Mouse (Mus musculus) midbrain, embryonic 15.5 days (tissue): ENCODE data around the gene Rfng. TPM values are rescaled to one million over a fixed set of nuclear protein-coding genes. Genes with fewer than 3 reads are reported as not detected.
A peak's percentile ranks its signal among the peaks of the same experiment; 100 is the strongest.

ENCODE experiments used
- ATAC-seq: fragments of 200-750 bp; cut with Nextera tagmentation; replicated peaks from 2 replicates; pipeline ENCODE4 v1.8.0; 2017; ENCODE audit warnings: moderate TSS enrichment
- H3K27ac ChIP-seq: fragments of 300-500 bp; sonication (generic); 2 replicates; pipeline ENCODE4 v1.5.1; 2015; ENCODE audit warnings: mild to moderate bottlenecking, inconsistent platforms
- H3K27me3 ChIP-seq: fragments of 300-500 bp; sonication (generic); replicated peaks from 2 replicates; pipeline ENCODE4 v1.6.1; 2015; ENCODE audit warnings: inconsistent platforms
- H3K36me3 ChIP-seq: fragments of 300-500 bp; sonication (generic); replicated peaks from 2 replicates; pipeline ENCODE4 v1.6.1; 2015; ENCODE audit warnings: inconsistent platforms
- H3K4me1 ChIP-seq: fragments of 300-500 bp; sonication (generic); 2 replicates; pipeline ENCODE4 v1.6.1; 2015; ENCODE audit warnings: inconsistent platforms
- H3K4me2 ChIP-seq: fragments of 300-500 bp; sonication (generic); 2 replicates; pipeline ENCODE4 v1.6.1; 2015; ENCODE audit warnings: inconsistent platforms, mild to moderate bottlenecking, moderate library complexity
- H3K4me3 ChIP-seq: fragments of 300-500 bp; sonication (generic); 2 replicates; pipeline ENCODE4 v1.5.1; 2015; ENCODE audit warnings: mild to moderate bottlenecking, inconsistent platforms
- H3K9ac ChIP-seq: fragments of 300-500 bp; sonication (generic); 2 replicates; pipeline ENCODE4 v1.6.1; 2015; ENCODE audit warnings: mild to moderate bottlenecking, inconsistent platforms
- H3K9me3 ChIP-seq: fragments of 300-500 bp; sonication (generic); 2 replicates; pipeline ENCODE4 v1.6.1; 2016; ENCODE audit warnings: inconsistent platforms
- WGBS: fragments of 180-500 bp; shearing (Covaris S2); methylation state at CpG from one replicate; pipeline ENCODE4 v1.1.7; 2015; ENCODE audit warnings: mixed read lengths; 5-methylcytosine and 5-hydroxymethylcytosine counted together
- polyA plus RNA-seq: library from polyadenylated mRNA; unstranded; fragments of >200 nt; fragmentation: Nextera tagmentation; extraction: Ambion mirVana; gene quantifications from 2 replicates; pipeline ENCODE4 v1.2.1, GENCODE M21; 2015

Rfng gene
- polyA plus RNA-seq, 1 experiment from 2014 or later: 138 TPM

- peaks cover 23% of the 10 kb centered on the region for H3K36me3 ChIP-seq
- H3K4me3 ChIP-seq: peak overlapping the region; percentile 56
- peak overlapping the region; percentile 99 for H3K27ac ChIP-seq
- H3K27me3 ChIP-seq: no peaks in the 10 kb centered on the region
- whole genome bisulfite sequencing: 0% methylated on average over 40 of the region's 40 CpGs
- H3K4me1 ChIP-seq: peaks cover 45% of the 10 kb centered on the region
- H3K9me3 ChIP-seq: no peaks in the 10 kb centered on the region
- peak; percentile 59 for ATAC-seq
- H3K9ac ChIP-seq: peak overlapping the region; percentile 76
- H3K4me2 ChIP-seq: peak overlapping the region; percentile 90
Observed at GRCm38 (mm10) chr11:120823551-120823947, 39.5 kb upstream of the Rfng start.

GRCm38 (mm10) chr11:120822831-120823550 is 39.0 kb upstream of the Rfng start:
- 2% methylated on average over 14 of the region's 14 CpGs for WGBS
- Histone ChIP-seq H3K27ac (peak overlapping the region; percentile 99), H3K9ac (peak overlapping the region; percentile 76), H3K4me1 (peaks cover 45% of the 10 kb centered on the region), H3K4me2 (peak overlapping the region; percentile 90), H3K4me3 (peak overlapping the region; percentile 56), H3K36me3 (peaks cover 29% of the 10 kb centered on the region), H3K27me3 (no peaks in the 10 kb centered on the region), H3K9me3 (no peaks in the 10 kb centered on the region)
- no peak for ATAC-seq

GRCm38 (mm10) chr11:120822321-120822720 is 38.3 kb upstream of the Rfng start:
- WGBS: 68% methylated on average over 4 of the region's 4 CpGs
- Histone ChIP-seq H3K27ac (no peak overlapping the region), H3K36me3 (peaks cover 35% of the 10 kb centered on the region), H3K4me3 (peak overlapping the region; percentile 56), H3K9me3 (no peaks in the 10 kb centered on the region), H3K27me3 (no peaks in the 10 kb centered on the region), H3K4me1 (peaks cover 45% of the 10 kb centered on the region), H3K4me2 (peak overlapping the region; percentile 90), H3K9ac (peak overlapping the region; percentile 76)
- no peak for ATAC-seq

- Histone ChIP-seq H3K36me3 (peaks cover 46% of the 10 kb centered on the region), H3K27me3 (no peaks in the 10 kb centered on the region), H3K9ac (peak overlapping the region; percentile 76), H3K4me1 (peaks cover 42% of the 10 kb centered on the region), H3K9me3 (no peaks in the 10 kb centered on the region), H3K4me2 (peak overlapping the region; percentile 90), H3K4me3 (peak overlapping the region; percentile 56), H3K27ac (no peak overlapping the region)
- WGBS: 76% methylated on average over 14 of the region's 14 CpGs
- ATAC-seq: no peak
Observed at GRCm38 (mm10) chr11:120821076-120821922, 37.3 kb upstream of the Rfng start.

- Histone ChIP-seq H3K9me3 (no peaks in the 10 kb centered on the region), H3K4me1 (peaks cover 35% of the 10 kb centered on the region), H3K4me3 (0 out of 2 replicates have a peak overlapping the region, but pooled peaks have one; percentile 56), H3K36me3 (peaks cover 53% of the 10 kb centered on the region), H3K9ac (no peak overlapping the region), H3K4me2 (peak overlapping the region; percentile 90; the same call in 1 of the 2 replicates), H3K27me3 (no peaks in the 10 kb centered on the region), H3K27ac (no peak overlapping the region)
- 94% methylated on average over 14 of the region's 14 CpGs for WGBS
- ATAC-seq: no peak
Observed at GRCm38 (mm10) chr11:120820546-120820945, 36.5 kb upstream of the Rfng start.

- Histone ChIP-seq H3K4me3 (no peak overlapping the region), H3K27me3 (no peaks in the 10 kb centered on the region), H3K4me1 (peaks cover 28% of the 10 kb centered on the region), H3K9me3 (no peaks in the 10 kb centered on the region), H3K9ac (no peak overlapping the region), H3K4me2 (no peak overlapping the region), H3K36me3 (peaks cover 63% of the 10 kb centered on the region), H3K27ac (no peak overlapping the region)
- WGBS: 95% methylated on average over 6 of the region's 6 CpGs
- ATAC-seq: no peak
Observed at GRCm38 (mm10) chr11:120819556-120819955, 35.5 kb upstream of the Rfng start.

- Histone ChIP-seq H3K9me3 (no peaks in the 10 kb centered on the region), H3K27me3 (no peaks in the 10 kb centered on the region), H3K27ac (no peak overlapping the region), H3K9ac (no peak overlapping the region), H3K36me3 (peaks cover 76% of the 10 kb centered on the region), H3K4me2 (no peak overlapping the region), H3K4me3 (no peak overlapping the region), H3K4me1 (peaks cover 28% of the 10 kb centered on the region)
- no peak for ATAC-seq
- 96% methylated on average over 13 of the region's 13 CpGs for WGBS
Observed at GRCm38 (mm10) chr11:120818251-120818650, 34.2 kb upstream of the Rfng start.

DNA sequence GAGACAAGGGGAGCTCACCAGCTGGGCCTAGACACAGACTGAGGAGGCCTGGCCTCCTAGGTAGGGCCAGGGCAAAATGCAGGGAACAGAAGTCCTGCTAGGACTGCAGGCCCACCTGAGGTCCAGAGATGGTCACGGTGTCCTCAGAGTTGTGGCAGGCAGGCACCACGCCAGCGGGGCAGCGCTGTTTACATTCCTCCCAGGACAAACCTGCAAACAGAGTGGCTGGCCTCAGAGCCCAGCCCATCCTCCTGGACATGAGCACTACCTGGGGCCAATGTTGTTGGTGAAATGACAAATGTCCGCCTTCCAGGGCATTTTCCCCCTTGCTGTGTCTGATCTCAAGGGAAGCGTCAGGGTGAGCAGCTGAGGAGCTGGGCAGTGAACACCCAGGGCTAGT is 33.4 kb upstream of the Rfng start:
- Histone ChIP-seq H3K36me3 (peaks cover 85% of the 10 kb centered on the region), H3K27ac (no peak overlapping the region), H3K4me2 (no peak overlapping the region), H3K4me3 (no peak overlapping the region), H3K27me3 (no peaks in the 10 kb centered on the region), H3K9ac (no peak overlapping the region), H3K4me1 (peaks cover 19% of the 10 kb centered on the region), H3K9me3 (no peaks in the 10 kb centered on the region)
- 92% methylated on average over 6 of the region's 6 CpGs for WGBS
- ATAC-seq: no peak

DNA sequence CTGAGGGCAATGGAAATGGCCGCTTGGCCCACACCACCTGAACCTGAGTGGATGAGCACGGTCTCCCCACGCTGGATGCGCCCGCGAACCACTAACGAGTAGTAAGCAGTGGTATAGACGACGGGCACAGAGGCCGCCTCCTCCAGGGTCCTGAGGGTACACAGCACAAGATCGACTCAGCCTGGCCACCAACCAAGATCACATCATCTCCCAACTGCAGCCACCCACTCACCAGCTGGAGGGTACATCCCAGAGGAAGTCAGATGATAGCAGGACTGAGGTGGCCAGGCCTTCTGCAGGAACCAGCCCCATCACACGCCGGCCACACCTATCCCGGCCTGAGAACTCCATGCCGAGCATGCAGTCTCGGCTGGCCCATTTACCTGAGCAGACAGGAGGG is 28.1 kb upstream of the Rfng start:
- H3K36me3 ChIP-seq: peaks cover 100% of the 10 kb centered on the region
- WGBS: 96% methylated on average over 15 of the region's 16 CpGs
- H3K4me2 ChIP-seq: no peak overlapping the region
- H3K4me3 ChIP-seq: no peak overlapping the region
- H3K27ac ChIP-seq: no peak overlapping the region
- ATAC-seq: no peak
- no peak overlapping the region for H3K9ac ChIP-seq
- H3K4me1 ChIP-seq: no peaks in the 10 kb centered on the region
- no peaks in the 10 kb centered on the region for H3K27me3 ChIP-seq
- no peaks in the 10 kb centered on the region for H3K9me3 ChIP-seq

DNA sequence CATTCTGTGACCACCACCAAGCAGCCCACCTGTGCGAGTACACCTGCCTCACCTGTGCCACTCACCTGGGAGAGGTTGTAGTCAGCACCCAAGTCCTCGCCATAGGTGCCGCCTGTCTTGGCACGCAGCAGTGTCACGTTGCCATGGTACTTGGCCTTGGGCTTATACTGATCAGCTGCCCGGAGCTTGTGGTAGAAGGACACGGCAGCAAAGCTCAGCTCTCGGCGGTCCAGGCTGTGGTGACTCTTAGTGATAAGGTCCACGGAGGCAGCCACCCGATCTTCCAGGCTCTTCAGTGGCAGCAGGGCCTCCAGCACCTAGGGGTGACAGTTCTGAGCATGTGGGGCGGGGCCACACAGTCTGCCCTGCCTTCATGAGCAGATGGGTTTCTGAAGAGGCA is 24.0 kb upstream of the Rfng start:
- H3K27ac ChIP-seq: no peak overlapping the region
- H3K4me2 ChIP-seq: no peak overlapping the region
- no peaks in the 10 kb centered on the region for H3K9me3 ChIP-seq
- H3K27me3 ChIP-seq: no peaks in the 10 kb centered on the region
- no peaks in the 10 kb centered on the region for H3K4me1 ChIP-seq
- H3K4me3 ChIP-seq: no peak overlapping the region
- 91% methylated on average over 12 of the region's 12 CpGs for whole genome bisulfite sequencing
- ATAC-seq: no peak
- H3K9ac ChIP-seq: no peak overlapping the region
- peaks cover 71% of the 10 kb centered on the region for H3K36me3 ChIP-seq

- Histone ChIP-seq H3K36me3 (peaks cover 48% of the 10 kb centered on the region), H3K4me2 (no peak overlapping the region), H3K9ac (no peak overlapping the region), H3K27ac (no peak overlapping the region), H3K27me3 (no peaks in the 10 kb centered on the region), H3K4me1 (no peaks in the 10 kb centered on the region), H3K4me3 (no peak overlapping the region), H3K9me3 (no peaks in the 10 kb centered on the region)
- WGBS: 88% methylated on average over 7 of the region's 7 CpGs
- ATAC-seq: no peak
Observed at GRCm38 (mm10) chr11:120805375-120806298, 21.6 kb upstream of the Rfng start.

- no peak overlapping the region for H3K9ac ChIP-seq
- no peak overlapping the region for H3K4me3 ChIP-seq
- no peak overlapping the region for H3K27ac ChIP-seq
- no peak overlapping the region for H3K4me2 ChIP-seq
- H3K27me3 ChIP-seq: no peaks in the 10 kb centered on the region
- H3K36me3 ChIP-seq: peaks cover 39% of the 10 kb centered on the region
- peaks cover 6% of the 10 kb centered on the region for H3K4me1 ChIP-seq
- ATAC-seq: no peak
- no peaks in the 10 kb centered on the region for H3K9me3 ChIP-seq
- WGBS: 78% methylated on average over 4 of the region's 4 CpGs
Observed at GRCm38 (mm10) chr11:120804769-120805168, 20.8 kb upstream of the Rfng start.
